Mouse (Mus musculus): Measurements from ENCODE around the gene Fgd4. TPM values are rescaled to one million over a fixed set of nuclear protein-coding genes. Genes with fewer than 3 reads are reported as not detected.

The Fgd4 gene
- polyA plus RNA-seq, 1 experiment = 15.5 TPM

DNA sequence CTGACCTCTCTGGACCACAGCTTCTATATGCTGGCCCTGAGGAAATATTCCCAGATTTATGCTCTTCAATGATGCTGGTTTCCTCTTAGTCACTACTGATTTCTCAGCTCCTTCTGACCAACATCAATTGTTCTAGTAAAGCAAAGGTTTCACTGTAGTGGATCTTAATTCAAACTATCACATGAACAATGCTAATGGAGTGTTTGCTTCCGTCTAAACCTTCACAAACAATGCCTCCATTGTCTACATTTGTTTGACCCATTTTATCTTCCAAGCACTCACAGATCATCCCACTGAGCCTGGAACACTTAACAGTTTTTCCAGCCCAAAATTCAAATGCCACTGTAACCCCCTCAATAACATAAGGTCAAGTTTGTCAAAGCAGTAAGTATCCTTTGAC, 33.6 kb downstream of the Fgd4 start:
- TF ChIP-seq POLR2A (IDR thresholded peaks at IDR 0.05; ENCODE audit: borderline replicate concordance, extremely low read depth, insufficient read depth, insufficient read length, poor library complexity, severe bottlenecking) (no peak), CTCF (IDR thresholded peaks at IDR 0.05; ENCODE audit: borderline replicate concordance, extremely low read depth, insufficient read depth, insufficient read length) (no peak)
- no peak for DNase-seq (ENCODE audit: low read depth)

GRCm38 (mm10) chr16:16566215-16566614, 34.1 kb downstream of the Fgd4 start:
- no peak for TF ChIP-seq POLR2A (IDR thresholded peaks at IDR 0.05; ENCODE audit: borderline replicate concordance, extremely low read depth, insufficient read depth, insufficient read length, poor library complexity, severe bottlenecking)
- TF ChIP-seq CTCF (IDR thresholded peaks at IDR 0.05; ENCODE audit: borderline replicate concordance, extremely low read depth, insufficient read depth, insufficient read length) = no peak
- DNase-seq (ENCODE audit: low read depth) = no peak

- TF ChIP-seq CTCF (IDR thresholded peaks at IDR 0.05; ENCODE audit: borderline replicate concordance, extremely low read depth, insufficient read depth, insufficient read length) = no peak
- no peak for TF ChIP-seq POLR2A (IDR thresholded peaks at IDR 0.05; ENCODE audit: borderline replicate concordance, extremely low read depth, insufficient read depth, insufficient read length, poor library complexity, severe bottlenecking)
- DNase-seq (ENCODE audit: low read depth) = no peak
Measured at GRCm38 (mm10) chr16:16565786-16566185, 34.6 kb downstream of the Fgd4 start.

GRCm38 (mm10) chr16:16560718-16561117, 39.6 kb downstream of the Fgd4 start:
- peak; percentile 9 for DNase-seq (ENCODE audit: low read depth)
- TF ChIP-seq CTCF (IDR thresholded peaks at IDR 0.05; ENCODE audit: borderline replicate concordance, extremely low read depth, insufficient read depth, insufficient read length) (no peak), POLR2A (IDR thresholded peaks at IDR 0.05; ENCODE audit: borderline replicate concordance, extremely low read depth, insufficient read depth, insufficient read length, poor library complexity, severe bottlenecking) (no peak)

GRCm38 (mm10) chr16:16559878-16560531, 40.3 kb downstream of the Fgd4 start:
- DNase-seq (ENCODE audit: low read depth) = peak; percentile 99
- TF ChIP-seq CTCF (IDR thresholded peaks at IDR 0.05; ENCODE audit: borderline replicate concordance, extremely low read depth, insufficient read depth, insufficient read length) (0 out of 2 replicates have a peak, but pooled peaks have one; percentile 26), POLR2A (IDR thresholded peaks at IDR 0.05; ENCODE audit: borderline replicate concordance, extremely low read depth, insufficient read depth, insufficient read length, poor library complexity, severe bottlenecking) (peak; percentile 37; the same call in 1 of the 2 replicates)

GRCm38 (mm10) chr16:16559016-16559877, 41.1 kb downstream of the Fgd4 start:
- DNase-seq (ENCODE audit: low read depth) = peak; percentile 84
- TF ChIP-seq CTCF (IDR thresholded peaks at IDR 0.05; ENCODE audit: borderline replicate concordance, extremely low read depth, insufficient read depth, insufficient read length) (no peak), POLR2A (IDR thresholded peaks at IDR 0.05; ENCODE audit: borderline replicate concordance, extremely low read depth, insufficient read depth, insufficient read length, poor library complexity, severe bottlenecking) (no peak)

DNA sequence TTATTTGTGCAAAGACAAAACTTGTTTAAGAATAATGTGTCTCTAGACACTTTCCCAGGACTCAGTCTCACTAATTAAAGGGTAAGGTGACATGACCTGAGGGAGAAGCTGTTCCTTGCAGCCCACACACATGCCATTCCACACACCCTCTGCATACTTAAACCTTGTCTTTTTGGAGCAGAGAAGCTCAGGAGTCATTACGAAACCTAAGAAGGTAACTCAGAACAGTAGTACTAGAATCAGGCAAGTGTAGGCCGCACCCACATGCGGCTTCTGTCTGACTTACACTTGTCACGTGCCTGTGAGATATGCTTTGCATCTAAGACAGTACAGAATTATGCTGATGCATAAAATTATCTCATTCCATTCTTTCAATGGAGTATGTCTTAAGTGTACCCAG, 42.6 kb downstream of the Fgd4 start:
- TF ChIP-seq CTCF (IDR thresholded peaks at IDR 0.05; ENCODE audit: borderline replicate concordance, extremely low read depth, insufficient read depth, insufficient read length) (no peak), POLR2A (IDR thresholded peaks at IDR 0.05; ENCODE audit: borderline replicate concordance, extremely low read depth, insufficient read depth, insufficient read length, poor library complexity, severe bottlenecking) (no peak)
- peak; percentile 8 for DNase-seq (ENCODE audit: low read depth)

- no peak for TF ChIP-seq CTCF (IDR thresholded peaks at IDR 0.05; ENCODE audit: borderline replicate concordance, extremely low read depth, insufficient read depth, insufficient read length)
- TF ChIP-seq POLR2A (IDR thresholded peaks at IDR 0.05; ENCODE audit: borderline replicate concordance, extremely low read depth, insufficient read depth, insufficient read length, poor library complexity, severe bottlenecking) = no peak
- DNase-seq (ENCODE audit: low read depth) = no peak
Measured at GRCm38 (mm10) chr16:16554098-16554497, 46.3 kb downstream of the Fgd4 start.

DNA sequence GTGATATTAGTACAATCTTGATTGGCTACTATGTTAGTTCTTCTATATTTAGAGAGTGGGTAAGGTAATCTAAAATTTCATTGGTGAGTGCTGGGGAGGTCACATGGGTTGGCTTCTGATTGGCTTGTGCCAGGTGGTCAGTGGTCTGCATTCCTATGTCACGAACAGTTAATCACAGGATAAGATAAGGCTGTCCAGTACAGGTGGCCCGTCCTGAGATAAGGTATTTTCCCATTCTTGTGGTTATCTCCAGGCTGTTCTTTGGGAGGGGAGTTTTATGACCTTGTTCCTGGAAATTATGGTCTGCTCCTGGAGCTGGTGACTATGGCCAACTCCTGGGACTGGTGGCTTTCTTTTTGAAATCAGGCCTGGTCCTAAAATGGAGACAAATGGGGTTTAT, 48.2 kb downstream of the Fgd4 start:
- DNase-seq (ENCODE audit: low read depth) = no peak
- no peak for TF ChIP-seq POLR2A (IDR thresholded peaks at IDR 0.05; ENCODE audit: borderline replicate concordance, extremely low read depth, insufficient read depth, insufficient read length, poor library complexity, severe bottlenecking)
- TF ChIP-seq CTCF (IDR thresholded peaks at IDR 0.05; ENCODE audit: borderline replicate concordance, extremely low read depth, insufficient read depth, insufficient read length) = no peak

- no peak for DNase-seq (ENCODE audit: low read depth)
- no peak for TF ChIP-seq POLR2A (IDR thresholded peaks at IDR 0.05; ENCODE audit: borderline replicate concordance, extremely low read depth, insufficient read depth, insufficient read length, poor library complexity, severe bottlenecking)
- TF ChIP-seq CTCF (IDR thresholded peaks at IDR 0.05; ENCODE audit: borderline replicate concordance, extremely low read depth, insufficient read depth, insufficient read length) = no peak
Measured at GRCm38 (mm10) chr16:16549105-16549504, 51.2 kb downstream of the Fgd4 start.

GRCm38 (mm10) chr16:16546657-16547056, 53.7 kb downstream of the Fgd4 start:
- no peak for DNase-seq (ENCODE audit: low read depth)
- TF ChIP-seq CTCF (IDR thresholded peaks at IDR 0.05; ENCODE audit: borderline replicate concordance, extremely low read depth, insufficient read depth, insufficient read length) = no peak
- no peak for TF ChIP-seq POLR2A (IDR thresholded peaks at IDR 0.05; ENCODE audit: borderline replicate concordance, extremely low read depth, insufficient read depth, insufficient read length, poor library complexity, severe bottlenecking)
